Mouse (Mus musculus): ENCODE data around the gene Gm14226. TPM values are rescaled to one million over a fixed set of nuclear protein-coding genes. Genes with fewer than 3 reads are reported as not detected.
"Not testable (repeated sequence)": the region's sequence is repeated elsewhere in the genome, so short reads cannot be mapped to it uniquely, and the experiment has no call there.

The Gm14226 gene
- not detected in 2 replicates for polyA plus RNA-seq (2012; ENCODE audit: insufficient read depth, insufficient read length, low replicate concordance, missing spikeins)

DNA sequence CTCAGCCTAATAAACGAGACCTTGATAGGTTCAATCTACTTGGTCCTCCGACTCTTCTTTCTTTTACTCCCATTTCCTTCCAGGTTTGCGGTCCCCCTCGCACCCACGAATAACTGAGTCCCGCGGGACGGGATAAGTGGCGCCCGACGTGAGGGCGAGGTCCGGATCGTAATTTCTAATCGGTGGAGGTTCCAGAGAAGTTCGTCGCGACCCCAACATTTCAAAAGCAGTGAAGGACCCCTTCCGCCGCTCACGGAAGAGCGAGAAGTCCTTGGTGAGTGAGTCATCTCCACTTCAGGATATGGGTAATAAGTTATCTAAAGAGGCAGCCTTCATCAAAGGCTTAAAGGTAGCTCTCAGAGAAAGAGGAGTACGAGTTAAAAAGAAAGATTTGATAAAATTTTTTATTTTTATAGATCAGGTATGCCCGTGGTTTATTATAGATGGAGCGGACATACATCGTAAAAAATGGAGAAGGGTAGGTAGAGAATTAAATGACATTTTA lies at the start of gene Gm14226:
TSS of gene Gm14226 (plus strand) at position 16 of the 505 bp plus-strand sequence.
- H3K4me3 ChIP-seq (ENCODE audit: insufficient read depth, low read depth, low read length), result peak within 1 kb of the TSS; percentile 40
- H3K4me1 ChIP-seq (ENCODE audit: control insufficient read depth, insufficient read depth, low read length); H3K27ac ChIP-seq (ENCODE audit: insufficient read depth, low read depth, low read length): not testable (repeated sequence)
- 3% methylated on average over 24 of the region's 26 CpGs for WGBS

DNA sequence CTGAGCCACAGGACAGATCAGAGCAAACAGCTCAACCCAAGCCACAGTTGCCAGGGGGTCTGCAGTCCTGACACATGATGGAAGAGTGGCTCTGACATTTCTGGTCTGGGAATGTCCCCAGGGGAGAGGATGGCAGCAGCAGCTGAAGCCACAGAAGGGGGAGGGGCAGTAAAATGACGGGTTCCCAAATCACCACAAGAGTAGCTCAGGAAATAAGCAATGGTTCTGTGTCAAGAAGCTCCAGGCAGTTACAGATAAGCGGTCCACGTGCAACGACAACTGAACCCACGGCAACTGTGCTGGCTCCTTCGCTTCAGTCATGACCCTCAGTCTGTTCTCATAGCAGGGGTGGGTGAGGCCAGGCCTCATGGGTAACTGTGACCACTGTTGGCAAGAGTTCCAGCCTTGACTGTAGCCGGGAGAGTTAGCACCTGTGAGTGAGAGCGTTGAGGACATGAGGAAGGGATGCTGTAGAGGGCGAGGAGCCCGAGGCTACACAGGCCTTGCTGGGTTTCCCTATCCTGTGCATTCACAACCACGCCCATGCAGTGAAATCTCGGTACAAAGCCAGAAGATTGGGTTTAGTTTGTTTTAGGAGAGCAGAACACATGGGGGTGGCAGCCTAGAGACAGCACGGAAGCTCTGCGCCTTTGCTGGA lies 48.2 kb upstream of the Gm14226 start:
- H3K4me3 ChIP-seq (ENCODE audit: insufficient read depth, low read depth, low read length); H3K27ac ChIP-seq (ENCODE audit: insufficient read depth, low read depth, low read length); H3K4me1 ChIP-seq (ENCODE audit: control insufficient read depth, insufficient read depth, low read length): not testable (repeated sequence)
- 76% methylated on average over 14 of the region's 14 CpGs for WGBS

DNA sequence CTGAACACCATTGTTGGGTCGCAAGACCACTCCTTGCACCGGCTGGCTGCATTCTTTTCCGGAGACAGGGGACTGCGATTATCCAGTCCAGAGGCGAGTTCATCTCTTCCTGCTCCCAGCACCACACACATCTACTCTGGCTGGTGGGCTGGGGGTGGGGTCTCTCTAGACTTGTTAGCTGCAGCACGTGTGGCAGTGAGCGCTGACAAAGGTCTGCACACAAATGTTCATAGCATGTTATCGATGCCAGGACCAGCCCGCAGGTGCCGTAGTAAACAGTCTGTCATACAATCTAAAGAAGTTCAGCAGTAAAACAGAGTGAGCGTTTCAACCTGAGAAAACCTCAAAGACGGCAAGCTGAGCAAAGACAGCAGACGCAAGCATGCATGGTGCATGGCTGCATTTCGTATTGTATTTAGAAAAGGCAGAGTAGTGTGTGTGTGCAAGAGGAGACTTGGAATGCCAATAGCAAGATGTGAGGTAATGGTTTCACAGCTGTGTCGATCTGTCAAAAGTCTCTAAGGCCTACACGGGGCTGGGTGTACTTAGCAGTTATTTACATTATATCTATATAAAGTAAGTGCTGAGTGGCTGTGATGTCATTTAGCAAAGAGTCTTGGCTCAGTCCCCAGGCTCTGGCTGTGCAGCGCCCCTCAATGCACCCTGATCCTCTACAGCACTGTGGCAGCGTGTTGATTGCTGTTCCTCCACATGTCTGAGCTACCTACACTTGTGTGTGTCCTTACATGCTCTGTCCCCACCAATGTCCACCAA lies 46.0 kb upstream of the Gm14226 start:
- H3K27ac ChIP-seq (ENCODE audit: insufficient read depth, low read depth, low read length), result no peak overlapping the region
- TF ChIP-seq POLR2A (IDR thresholded peaks at IDR 0.05; ENCODE audit: insufficient read depth, low read depth, low read length) (no peak), CTCF (IDR thresholded peaks at IDR 0.05; ENCODE audit: insufficient read depth, low read depth, low read length) (no peak)

DNA sequence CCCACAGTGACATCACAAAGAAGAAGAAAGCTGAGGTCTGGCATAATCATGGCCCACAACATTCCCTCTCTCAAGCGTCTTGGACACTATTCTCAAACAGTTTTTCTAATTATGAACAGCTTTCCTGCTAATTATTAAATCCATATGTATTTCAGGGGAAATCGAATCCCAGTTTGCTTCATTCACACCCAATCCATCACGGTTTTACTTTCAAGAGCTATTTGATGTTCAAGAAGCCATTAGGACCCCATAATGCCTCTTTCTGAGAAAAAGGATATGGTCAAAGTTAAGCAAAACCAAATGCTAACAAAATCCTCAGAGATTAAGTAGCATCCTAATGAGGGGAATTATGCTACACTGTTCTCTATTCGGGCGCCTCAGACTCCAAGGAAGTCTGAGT lies 45.1 kb upstream of the Gm14226 start:
- WGBS, result 90% methylated on average over 5 of the region's 5 CpGs
- H3K27ac ChIP-seq (ENCODE audit: insufficient read depth, low read depth, low read length), result no peak overlapping the region
- peaks cover 4% of the 10 kb centered on the region; the same call in 1 of the 2 replicates for H3K4me1 ChIP-seq (ENCODE audit: control insufficient read depth, insufficient read depth, low read length)
- no peak for TF ChIP-seq CTCF (IDR thresholded peaks at IDR 0.05; ENCODE audit: insufficient read depth, low read depth, low read length)
- TF ChIP-seq POLR2A (IDR thresholded peaks at IDR 0.05; ENCODE audit: insufficient read depth, low read depth, low read length), result no peak
- H3K4me3 ChIP-seq (ENCODE audit: insufficient read depth, low read depth, low read length), result no peak overlapping the region

More for the DNA sequence above, 46.0 kb upstream of the Gm14226 start:
- Histone ChIP-seq H3K4me3 (ENCODE audit: insufficient read depth, low read depth, low read length) (no peak overlapping the region), H3K4me1 (ENCODE audit: control insufficient read depth, insufficient read depth, low read length) (peaks cover 4% of the 10 kb centered on the region; the same call in 1 of the 2 replicates)
- 56% methylated on average over 18 of the region's 18 CpGs for WGBS

DNA sequence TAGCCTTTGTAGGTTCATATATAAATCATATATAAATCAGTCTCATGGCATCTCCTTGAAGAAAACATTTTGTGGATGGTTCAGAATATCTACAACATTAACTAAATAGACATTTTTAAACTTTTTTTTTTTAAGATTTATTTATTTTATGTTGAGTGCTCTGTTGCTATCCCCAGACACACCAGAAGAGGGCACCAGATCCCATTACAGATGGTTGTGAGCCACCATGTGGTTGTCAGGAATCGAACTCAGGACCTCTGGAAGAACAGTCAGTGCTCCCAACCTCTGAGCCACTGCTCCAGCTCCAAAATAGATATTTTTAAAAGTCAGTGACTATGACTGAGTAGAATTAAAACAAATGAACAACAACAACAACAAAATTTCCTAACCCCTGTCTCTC lies 31.5 kb upstream of the Gm14226 start:
- H3K27ac ChIP-seq (ENCODE audit: insufficient read depth, low read depth, low read length), result no peak overlapping the region
- no peaks in the 10 kb centered on the region for H3K4me1 ChIP-seq (ENCODE audit: control insufficient read depth, insufficient read depth, low read length)
- H3K4me3 ChIP-seq (ENCODE audit: insufficient read depth, low read depth, low read length), result no peak overlapping the region
- WGBS, result 58% methylated on average over 1 of the region's 1 CpGs
- TF ChIP-seq POLR2A (IDR thresholded peaks at IDR 0.05; ENCODE audit: insufficient read depth, low read depth, low read length) (no peak), CTCF (IDR thresholded peaks at IDR 0.05; ENCODE audit: insufficient read depth, low read depth, low read length) (no peak)

DNA sequence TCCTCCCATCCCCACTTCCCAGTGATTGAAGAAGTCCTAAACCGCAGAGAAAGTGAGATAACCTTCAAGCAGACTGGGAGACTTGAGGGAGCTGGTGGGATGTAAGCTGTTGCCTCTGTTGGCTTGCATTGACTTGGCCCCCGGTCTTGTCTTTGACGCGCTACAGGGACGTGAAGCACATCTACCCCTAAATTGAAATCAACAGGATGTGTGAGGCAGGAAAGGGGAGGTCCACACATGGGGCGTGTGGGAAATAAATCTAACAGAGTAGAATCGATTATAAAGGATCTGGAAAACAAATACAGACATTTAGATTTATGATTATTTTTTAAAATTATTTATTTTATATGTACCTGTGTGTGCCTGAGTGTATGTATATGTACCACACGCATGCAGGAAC lies 26.7 kb upstream of the Gm14226 start:
- 92% methylated on average over 8 of the region's 8 CpGs for WGBS
- no peak for TF ChIP-seq POLR2A (IDR thresholded peaks at IDR 0.05; ENCODE audit: insufficient read depth, low read depth, low read length)
- TF ChIP-seq CTCF (IDR thresholded peaks at IDR 0.05; ENCODE audit: insufficient read depth, low read depth, low read length), result no peak
- H3K4me3 ChIP-seq (ENCODE audit: insufficient read depth, low read depth, low read length), result no peak overlapping the region
- no peak overlapping the region for H3K27ac ChIP-seq (ENCODE audit: insufficient read depth, low read depth, low read length)
- H3K4me1 ChIP-seq (ENCODE audit: control insufficient read depth, insufficient read depth, low read length), result no peaks in the 10 kb centered on the region

DNA sequence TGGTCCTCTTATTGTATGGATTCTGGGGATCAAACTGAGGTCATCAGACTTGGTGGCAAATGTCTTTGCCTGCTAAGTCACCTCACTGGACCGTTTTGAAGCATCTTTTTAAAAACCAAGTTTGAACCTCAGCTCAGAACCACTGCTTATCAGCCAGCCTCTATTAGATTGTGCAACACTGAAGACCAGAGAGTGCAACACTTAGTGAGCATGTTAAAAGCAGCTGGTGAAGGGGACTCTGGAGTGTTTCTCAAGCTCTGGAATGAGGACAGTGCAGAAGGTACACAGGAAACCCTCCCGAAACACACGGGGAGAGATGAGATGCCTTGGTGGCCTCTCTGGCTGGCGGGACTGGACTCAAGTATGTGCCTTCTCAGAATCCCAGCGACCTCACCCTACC lies 26.0 kb upstream of the Gm14226 start:
- no peak overlapping the region for H3K27ac ChIP-seq (ENCODE audit: insufficient read depth, low read depth, low read length)
- no peak for TF ChIP-seq CTCF (IDR thresholded peaks at IDR 0.05; ENCODE audit: insufficient read depth, low read depth, low read length)
- TF ChIP-seq POLR2A (IDR thresholded peaks at IDR 0.05; ENCODE audit: insufficient read depth, low read depth, low read length), result no peak
- no peaks in the 10 kb centered on the region for H3K4me1 ChIP-seq (ENCODE audit: control insufficient read depth, insufficient read depth, low read length)
- H3K4me3 ChIP-seq (ENCODE audit: insufficient read depth, low read depth, low read length), result no peak overlapping the region
- 86% methylated on average over 5 of the region's 5 CpGs for WGBS

DNA sequence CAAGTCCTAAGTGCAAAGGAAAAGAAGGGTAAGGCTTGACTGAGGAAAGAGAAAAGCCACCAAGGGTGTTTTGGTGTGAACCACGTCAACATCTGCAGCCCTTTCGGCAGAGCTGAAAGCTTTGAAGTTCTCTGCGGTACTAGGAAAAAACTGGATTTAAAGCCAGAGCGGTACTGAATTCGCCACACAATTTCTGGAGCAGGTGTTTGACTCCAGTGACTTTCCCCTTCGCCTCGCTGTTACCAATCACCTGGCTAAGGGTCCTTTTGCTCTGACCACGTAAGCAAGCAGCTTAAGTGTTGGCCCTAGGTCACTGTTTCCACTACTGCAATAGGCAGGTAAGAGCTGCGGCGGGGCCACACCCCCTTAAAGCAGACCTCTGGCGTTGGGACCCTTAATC lies 12.6 kb upstream of the Gm14226 start:
- TF ChIP-seq POLR2A (IDR thresholded peaks at IDR 0.05; ENCODE audit: insufficient read depth, low read depth, low read length), result no peak
- no peak for TF ChIP-seq CTCF (IDR thresholded peaks at IDR 0.05; ENCODE audit: insufficient read depth, low read depth, low read length)
- Histone ChIP-seq H3K4me1 (ENCODE audit: control insufficient read depth, insufficient read depth, low read length) (no peaks in the 10 kb centered on the region), H3K27ac (ENCODE audit: insufficient read depth, low read depth, low read length) (no peak overlapping the region), H3K4me3 (ENCODE audit: insufficient read depth, low read depth, low read length) (no peak overlapping the region)
- 96% methylated on average over 11 of the region's 11 CpGs for WGBS

DNA sequence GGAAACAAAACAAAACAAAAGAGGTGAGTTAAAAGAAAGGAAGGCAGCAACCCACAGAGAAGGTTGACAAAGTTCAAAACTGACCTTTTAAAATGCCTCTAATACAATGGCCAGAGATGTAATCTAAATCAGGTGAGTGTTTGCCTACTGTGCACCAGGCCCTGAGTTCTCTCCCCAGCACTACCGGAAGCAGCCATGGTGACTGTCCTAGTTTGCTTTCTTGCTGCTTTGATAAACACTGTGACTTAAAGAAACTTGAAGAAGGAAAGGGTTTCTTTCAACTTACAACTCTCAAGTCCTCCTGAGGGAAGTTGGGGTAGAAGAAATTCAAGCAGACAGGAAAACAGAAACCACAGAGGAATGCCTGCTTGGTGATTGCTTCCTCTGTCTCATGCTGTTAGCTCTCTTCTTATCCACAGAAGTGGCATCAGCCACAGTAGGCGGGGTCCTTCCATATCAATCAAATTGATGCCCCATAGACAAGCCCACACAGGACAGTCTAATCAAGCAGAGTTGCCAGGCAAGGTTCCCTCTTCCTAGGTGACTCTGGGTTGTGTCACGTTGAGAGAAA lies 6.9 kb upstream of the Gm14226 start:
- 67% methylated on average over 3 of the region's 3 CpGs for WGBS
- TF ChIP-seq POLR2A (IDR thresholded peaks at IDR 0.05; ENCODE audit: insufficient read depth, low read depth, low read length) (no peak), CTCF (IDR thresholded peaks at IDR 0.05; ENCODE audit: insufficient read depth, low read depth, low read length) (no peak)
- Histone ChIP-seq H3K4me1 (ENCODE audit: control insufficient read depth, insufficient read depth, low read length) (no peaks in the 10 kb centered on the region), H3K27ac (ENCODE audit: insufficient read depth, low read depth, low read length) (no peak overlapping the region), H3K4me3 (ENCODE audit: insufficient read depth, low read depth, low read length) (no peak overlapping the region)
